23 mouse cellular contexts compared by ENCODE assay signal in the genomic region with DNA sequence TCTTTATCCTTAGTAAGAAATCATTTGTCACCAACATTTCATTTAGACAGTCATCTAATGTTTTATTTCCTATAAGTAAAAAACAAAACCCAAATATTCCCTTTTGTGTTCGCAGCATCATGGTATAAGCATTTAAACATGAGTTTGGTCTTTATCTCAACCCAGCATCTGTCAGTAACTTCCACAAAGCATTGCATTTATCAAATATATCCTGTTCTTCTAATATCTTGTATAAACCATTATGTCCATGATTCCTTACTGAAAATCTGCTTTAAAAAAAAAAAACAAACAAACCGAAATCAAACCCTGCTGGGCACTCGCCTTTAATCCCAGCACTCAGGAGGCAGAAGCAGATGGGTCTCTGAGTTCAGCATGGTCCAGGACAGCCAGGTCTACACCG. TPM values are rescaled to one million over a fixed set of nuclear protein-coding genes. Genes with fewer than 3 reads are reported as not detected.
A peak's percentile ranks its signal among the peaks of the same experiment; 100 is the strongest.
DNase-seq lines count a peak whose midpoint lies in the region; ATAC-seq and TF ChIP-seq lines count a peak whose summit lies in the region.
"Had no signal": no experiment of that assay in that cellular context is flagged by ENCODE, and none has a peak within 500 bp of the region (broad histone marks: within the 10 kb centered on the region; RNA-seq: fewer than 3 reads in every experiment).

No protein-coding gene starts in this region.

- TF ChIP-seq POLR2A in cerebellum, adult 2 months (IDR thresholded peaks at IDR 0.05; ENCODE audit: borderline replicate concordance, insufficient read depth, low read length), result no peak
- no peak for TF ChIP-seq POLR2A in MEL (IDR thresholded peaks at IDR 0.05; ENCODE audit: control insufficient read depth in 1 of 2, insufficient read depth in 1 of 2, low read depth in 1 of 2, low read length in 2 of 2, poor library complexity in 1 of 2)

- TF ChIP-seq CTCF in cerebellum, adult 2 months (IDR thresholded peaks at IDR 0.05; ENCODE audit: borderline replicate concordance, insufficient read depth, low read depth, low read length), result peak; percentile 2; the same call in 1 of the 2 replicates
- no peak for TF ChIP-seq CTCF in MEL (IDR thresholded peaks at IDR 0.05 in 2 of 3, conservative IDR thresholded peaks at IDR 0.05 in 1 of 3; ENCODE audit: control insufficient read depth in 1 of 3, insufficient read depth in 1 of 3, low read depth in 2 of 3, low read length in 3 of 3, poor library complexity in 1 of 3, severe bottlenecking in 1 of 3)

- no peak overlapping the region for H3K4me2 ChIP-seq in forebrain, embryonic 11.5 days (ENCODE audit: low read depth, low read length, severe bottlenecking)

- no peaks in the 10 kb centered on the region; the same call in 1 of the 2 replicates for H3K27me3 ChIP-seq in cerebellum, adult 2 months (ENCODE audit: control insufficient read depth, insufficient read depth, low read length)
- H3K27me3 ChIP-seq in MEL (ENCODE audit: control insufficient read depth in 1 of 2, insufficient read depth in 2 of 2, low read length in 2 of 2), result no peaks in the 10 kb centered on the region
- no peaks in the 10 kb centered on the region for H3K27me3 ChIP-seq in forebrain, embryonic 11.5 days (ENCODE audit: control insufficient read depth, insufficient read depth, low read length)
- H3K27me3 ChIP-seq: CH12.LX, Patski had no signal

- no peak for ATAC-seq in forebrain, embryonic 11.5 days (replicated peaks; ENCODE audit: low FRiP score)
- ATAC-seq: activated CD4-positive, CD25-positive, alpha-beta regulatory T cell, adult 4 months; CD4-positive, CD25-positive, alpha-beta regulatory T cell, adult 4 months; Patski had no signal

- peaks cover 10% of the 10 kb centered on the region for H3K4me1 ChIP-seq in cerebellum, adult 2 months (ENCODE audit: control insufficient read depth, insufficient read depth, low read length)
- H3K4me1 ChIP-seq in MEL (ENCODE audit: control insufficient read depth in 1 of 2, insufficient read depth in 2 of 2, low read length in 2 of 2), result peaks cover 4% of the 10 kb centered on the region in 2 experiments; a peak in 1 of 4 replicates
- H3K4me1 ChIP-seq in forebrain, embryonic 11.5 days (replicated peaks; ENCODE audit: control insufficient read depth, insufficient read depth, low read length), result peaks cover 3% of the 10 kb centered on the region; the same call in 1 of the 2 replicates

- no peaks in the 10 kb centered on the region for H3K79me2 ChIP-seq in MEL (ENCODE audit: control insufficient read depth, insufficient read depth, low read length, poor library complexity)

- H3K36me3 ChIP-seq in MEL (ENCODE audit: control insufficient read depth in 1 of 2, insufficient read depth in 2 of 2, low read length in 2 of 2), result peaks cover 0 to 2% of the 10 kb centered on the region in 2 experiments; a peak in 2 of 4 replicates
- no peaks in the 10 kb centered on the region for H3K36me3 ChIP-seq in forebrain, embryonic 11.5 days (ENCODE audit: control insufficient read depth, insufficient read depth, low read length)
- H3K36me3 ChIP-seq: G1E had no signal

- no peak for DNase-seq in cerebellum, adult 2 months
- DNase-seq in cerebellum, postnatal 14 days, result no peak
- DNase-seq in 416B (ENCODE audit: low read depth), result peak; percentile 12
- no peak for DNase-seq in MEL (ENCODE audit: low read depth, low spot score)
- no peak for DNase-seq in urinary bladder, adult 18-20 months (ENCODE audit: low spot score in 2 of 2)
- DNase-seq in forebrain, embryonic 11.5 days (ENCODE audit: low spot score), result no peak
- DNase-seq: adrenal gland, adult 2 months; adrenal gland, adult 8-10 months; adrenal gland, postnatal 10 days; adrenal gland, postnatal 14 days; adrenal gland, postnatal 25 days; adrenal gland, postnatal 36 days; B cell, adult 2 months; cerebellum, adult 11 months; cerebellum, adult 11-12 months; cerebellum, adult 18-20 months; cerebellum, adult 8-10 months; cerebellum, adult 9-10 months had no signal

- no peaks in the 10 kb centered on the region for H3K9me3 ChIP-seq in MEL (replicated peaks; ENCODE audit: insufficient read depth, low read length)
- no peaks in the 10 kb centered on the region for H3K9me3 ChIP-seq in forebrain, embryonic 11.5 days (ENCODE audit: control insufficient read depth, low read length)
- H3K9me3 ChIP-seq: G1E had no signal

- H3K9ac ChIP-seq in MEL (ENCODE audit: control insufficient read depth, low read depth, low read length, poor library complexity, severe bottlenecking), result no peak overlapping the region
- H3K9ac ChIP-seq in forebrain, embryonic 11.5 days (ENCODE audit: low read length), result no peak overlapping the region

- TF ChIP-seq EP300 in MEL (IDR thresholded peaks at IDR 0.05; ENCODE audit: low read depth in 1 of 2, low read length in 2 of 2), result peak; percentile 30 to 40; a peak in 1 of 4 replicates

- H3K27ac ChIP-seq in cerebellum, adult 2 months (ENCODE audit: insufficient read depth, low read length), result no peak overlapping the region
- H3K27ac ChIP-seq in MEL (ENCODE audit: control insufficient read depth, low read depth, low read length), result no peak overlapping the region
- H3K27ac ChIP-seq in forebrain, embryonic 11.5 days (ENCODE audit: low read depth, low read length), result no peak overlapping the region

- no peak overlapping the region for H3K4me3 ChIP-seq in cerebellum, adult 2 months (replicated peaks; ENCODE audit: insufficient read depth, low read depth, low read length)
- H3K4me3 ChIP-seq in MEL (ENCODE audit: control insufficient read depth in 1 of 2, insufficient read depth in 1 of 2, low read depth in 2 of 2, low read length in 2 of 2), result no peak overlapping the region
- no peak overlapping the region for H3K4me3 ChIP-seq in forebrain, embryonic 11.5 days (ENCODE audit: low read depth, low read length)

- 93% methylated on average over 4 of the region's 4 CpGs for WGBS in cerebellum, adult 2 months
- WGBS in forebrain, embryonic 11.5 days, result 90% methylated on average over 4 of the region's 4 CpGs

- TF ChIP-seq RAD21 in MEL (IDR thresholded peaks at IDR 0.05; ENCODE audit: low read depth, low read length), result no peak

TF ChIP-seq in MEL, 35 proteins besides CTCF, POLR2A, EP300 and RAD21:
- no peak for TF ChIP-seq CHD2 (IDR thresholded peaks at IDR 0.05; ENCODE audit: low read length)
- TF ChIP-seq JUND (IDR thresholded peaks at IDR 0.05; ENCODE audit: low read depth, low read length), result no peak
- 0 out of 2 replicates have a peak, but pooled peaks have one; percentile 51 for TF ChIP-seq RCOR1 (IDR thresholded peaks at IDR 0.05; ENCODE audit: low read depth, low read length)
- TF ChIP-seq MAFK (IDR thresholded peaks at IDR 0.05; ENCODE audit: borderline replicate concordance, low read depth, low read length), result no peak
- TF ChIP-seq KAT2A (conservative IDR thresholded peaks at IDR 0.05; ENCODE audit: low read depth, low read length), result no peak
- TF ChIP-seq POLR2AphosphoS5 (IDR thresholded peaks at IDR 0.05; ENCODE audit: borderline replicate concordance, low read depth, low read length), result no peak
- TF ChIP-seq SMC3 (IDR thresholded peaks at IDR 0.05; ENCODE audit: low read depth, low read length), result no peak
- TF ChIP-seq GATA1 (IDR thresholded peaks at IDR 0.05; ENCODE audit: low read depth, low read length), result peak; percentile 70
- no peak for TF ChIP-seq CHD1 (IDR thresholded peaks at IDR 0.05; ENCODE audit: low read depth, low read length)
- peak; percentile 36; the same call in 1 of the 2 replicates for TF ChIP-seq TCF12 (IDR thresholded peaks at IDR 0.05; ENCODE audit: low read depth, low read length)

RNA-seq across cellular contexts. Expression of gene Lix1l, which starts 5.7 kb away (rescaled TPM):
- polyA plus RNA-seq in cerebellum, adult 2 months (2012; rRNA removed), result 23.9 and 24.7 TPM in 2 replicates
- total RNA-seq in MEL (2012; rRNA removed), result 5.4 and 6.1 TPM in 2 replicates
- polyA plus RNA-seq in MEL (2012; ENCODE audit: insufficient read depth in 1 of 2, insufficient read length in 2 of 2, low read depth in 1 of 2, low replicate concordance in 2 of 2, missing spikeins in 1 of 2), result 10 to 100 TPM in 1 of 2 experiments, not detected in 1; 17.0 TPM
- 5.5 TPM in 2 replicates for polyA plus RNA-seq in forebrain, embryonic 11.5 days (2014; fragmentation: Nextera tagmentation; extraction: Ambion mirVana)

RNA-seq across cellular contexts. Expression of gene Ankrd34a, which starts 10.2 kb away (rescaled TPM):
- polyA plus RNA-seq in cerebellum, adult 2 months (2012; rRNA removed), result 53.2 and 58.1 TPM in 2 replicates
- total RNA-seq in MEL (2012; rRNA removed), result 0.15 and 0.16 TPM in 2 replicates
- polyA plus RNA-seq in MEL (2012; ENCODE audit: insufficient read depth in 1 of 2, insufficient read length in 2 of 2, low read depth in 1 of 2, low replicate concordance in 2 of 2, missing spikeins in 1 of 2), result under 1 TPM in 1 of 2 experiments, not detected in 1; 0.78 TPM
- polyA plus RNA-seq in forebrain, embryonic 11.5 days (2014; fragmentation: Nextera tagmentation; extraction: Ambion mirVana), result 1.9 and 2.4 TPM in 2 replicates
- polyA plus RNA-seq: activated CD4-positive, CD25-positive, alpha-beta regulatory T cell, adult 4 months; CD4-positive, CD25-positive, alpha-beta regulatory T cell, adult 4 months had no signal

RNA-seq across cellular contexts. Expression of gene Polr3gl, which starts 12.6 kb away (rescaled TPM):
- polyA plus RNA-seq in cerebellum, adult 2 months (2012; rRNA removed), result 53.1 and 55.5 TPM in 2 replicates
- total RNA-seq in MEL (2012; rRNA removed), result 26.4 and 31.1 TPM in 2 replicates
- 10 to 100 TPM in 1 of 2 experiments, not detected in 1; 39.8 TPM for polyA plus RNA-seq in MEL (2012; ENCODE audit: insufficient read depth in 1 of 2, insufficient read length in 2 of 2, low read depth in 1 of 2, low replicate concordance in 2 of 2, missing spikeins in 1 of 2)
- 22.0 and 28.4 TPM in 2 replicates for polyA plus RNA-seq in forebrain, embryonic 11.5 days (2014; fragmentation: Nextera tagmentation; extraction: Ambion mirVana)

RNA-seq across cellular contexts. Expression of gene Rbm8a, which starts 23.1 kb away (rescaled TPM):
- 44.6 and 45.4 TPM in 2 replicates for polyA plus RNA-seq in cerebellum, adult 2 months (2012; rRNA removed)
- 214 and 231 TPM in 2 replicates for total RNA-seq in MEL (2012; rRNA removed)
- 100 to 1,000 TPM in 1 of 2 experiments, not detected in 1; 363 TPM for polyA plus RNA-seq in MEL (2012; ENCODE audit: insufficient read depth in 1 of 2, insufficient read length in 2 of 2, low read depth in 1 of 2, low replicate concordance in 2 of 2, missing spikeins in 1 of 2)
- 198 and 199 TPM in 2 replicates for polyA plus RNA-seq in forebrain, embryonic 11.5 days (2014; fragmentation: Nextera tagmentation; extraction: Ambion mirVana)

RNA-seq across cellular contexts. Expression of gene Pex11b, which starts 28.6 kb away (rescaled TPM):
- polyA plus RNA-seq in cerebellum, adult 2 months (2012; rRNA removed), result 61.8 and 62.3 TPM in 2 replicates
- total RNA-seq in MEL (2012; rRNA removed), result 33.8 and 38.2 TPM in 2 replicates
- 10 to 100 TPM in 1 of 2 experiments, not detected in 1; 82.8 TPM for polyA plus RNA-seq in MEL (2012; ENCODE audit: insufficient read depth in 1 of 2, insufficient read length in 2 of 2, low read depth in 1 of 2, low replicate concordance in 2 of 2, missing spikeins in 1 of 2)
- polyA plus RNA-seq in forebrain, embryonic 11.5 days (2014; fragmentation: Nextera tagmentation; extraction: Ambion mirVana), result 41.3 and 41.6 TPM in 2 replicates

Comparison
In these comparisons a context has a peak if more than half of its experiments do, and no peak if none do; other contexts are left out.
1. RNA of gene Ankrd34a, which starts 10.2 kb away (polyA plus RNA-seq): 53.2 to 58.1 TPM in cerebellum, adult 2 months; 1.9 to 2.4 TPM in forebrain, embryonic 11.5 days and 0.78 TPM in MEL; every median in the first group is over 10 times any median in the second.